Mouse (Mus musculus) hindbrain, postnatal 0 days (tissue): ENCODE results near the gene Prtn3. TPM values are rescaled to one million over a fixed set of nuclear protein-coding genes. Genes with fewer than 3 reads are reported as not detected.

Source experiments
- ATAC-seq: fragments of 200-750 bp; cut with Nextera tagmentation; 2 replicates; pipeline ENCODE4 v1.8.0; 2017; ENCODE audit warnings: mild to moderate bottlenecking, moderate TSS enrichment, moderate library complexity
- DNase-seq: peaks from one replicate; pipeline ENCODE4 v3.0.0-alpha.2; 2015; ENCODE audit warnings: low spot score
- H3K27ac ChIP-seq: fragments of 300-500 bp; sonication (generic); 2 replicates; pipeline ENCODE4 v1.5.1; 2014; ENCODE audit warnings: mild to moderate bottlenecking
- H3K27me3 ChIP-seq: fragments of 300-500 bp; sonication (generic); 2 replicates; pipeline ENCODE4 v1.6.1; 2014; ENCODE audit warnings: low read length, mixed read lengths; ENCODE audit not compliant: insufficient read depth
- H3K36me3 ChIP-seq: fragments of 300-500 bp; sonication (generic); 2 replicates; pipeline ENCODE4 v1.6.1; 2014; ENCODE audit warnings: low read length, mixed read lengths; ENCODE audit not compliant: insufficient read depth
- H3K4me1 ChIP-seq: fragments of 300-500 bp; sonication (generic); 2 replicates; pipeline ENCODE4 v1.6.1; 2014; ENCODE audit warnings: antibody characterized with exemption, low read length, mixed read lengths; ENCODE audit not compliant: insufficient read depth
- H3K4me2 ChIP-seq: fragments of 300-500 bp; sonication (generic); 2 replicates; pipeline ENCODE4 v1.6.1; 2014; ENCODE audit warnings: low read depth, mild to moderate bottlenecking, low read length, moderate library complexity, mixed read lengths
- H3K4me3 ChIP-seq: fragments of 300-500 bp; sonication (generic); 2 replicates; pipeline ENCODE4 v1.5.1; 2014; ENCODE audit warnings: low read length
- H3K9ac ChIP-seq: fragments of 300-500 bp; sonication (generic); replicated peaks from 2 replicates; pipeline ENCODE4 v1.6.1; 2014; ENCODE audit warnings: mild to moderate bottlenecking, low read length, moderate library complexity, mixed read lengths
- H3K9me3 ChIP-seq: fragments of 300-500 bp; sonication (generic); 2 replicates; pipeline ENCODE4 v1.6.1; 2016; ENCODE audit warnings: low read length, mixed read lengths
- CTCF ChIP-seq: IDR thresholded peaks from 2 replicates; pipeline ENCODE4 v1.5.1; 2016; ENCODE audit warnings: antibody characterized with exemption, control low read depth, low read depth
- WGBS: fragments of 180-500 bp; shearing (Covaris S2); extraction: QIAGEN DNeasy Blood & Tissue Kit; methylation state at CpG from one replicate; pipeline ENCODE4 v1.1.7; 2014; 5-methylcytosine and 5-hydroxymethylcytosine counted together
- polyA plus RNA-seq: library from polyadenylated mRNA; unstranded; fragments of >200 nt; fragmentation: Nextera tagmentation; extraction: Ambion mirVana; gene quantifications from 2 replicates; pipeline ENCODE4 v1.2.1, GENCODE M21; 2015
- total RNA-seq: library from RNA; depleted of rRNA; stranded (reverse); fragments of >200 nt; gene quantifications from 2 replicates; pipeline ENCODE4 v1.2.3, GENCODE M21; 2014

Gene Prtn3
- total and polyA plus RNA-seq, 2 experiments from 2014 or later, result 9.4 to 11.8 TPM

- WGBS, result 88% methylated on average over 10 of the region's 10 CpGs
- Histone ChIP-seq H3K27ac (no peak overlapping the region), H3K27me3 (no peaks in the 10 kb centered on the region), H3K36me3 (peaks cover 21% of the 10 kb centered on the region; the same call in 1 of the 2 replicates), H3K4me3 (no peak overlapping the region), H3K9ac (no peak overlapping the region), H3K9me3 (no peaks in the 10 kb centered on the region), H3K4me2 (no peak overlapping the region), H3K4me1 (no peaks in the 10 kb centered on the region)
- TF ChIP-seq CTCF, result no peak
- DNase-seq (no peak), ATAC-seq (no peak)
Measured at GRCm38 (mm10) chr10:79907415-79907814, 33.1 kb downstream of the Prtn3 start.

GRCm38 (mm10) chr10:79908167-79909091 is 34.2 kb downstream of the Prtn3 start, which contains the start of gene Med16:
Med16 (minus strand) TSS chr10:79908923.
- 1% methylated on average over 52 of the region's 52 CpGs for whole genome bisulfite sequencing
- H3K27me3 ChIP-seq, result no peaks in the 10 kb centered on the region
- TF ChIP-seq CTCF, result no peak

GRCm38 (mm10) chr10:79909092-79909922 is 35.0 kb downstream of the Prtn3 start:
- ATAC-seq (peak; percentile 30; the same call in 1 of the 2 replicates), DNase-seq (no peak)
- H3K36me3 ChIP-seq, result peaks cover 11% of the 10 kb centered on the region; the same call in 1 of the 2 replicates
- 22% methylated on average over 14 of the region's 14 CpGs for WGBS
- no peaks in the 10 kb centered on the region for H3K9me3 ChIP-seq
- peak overlapping the region; percentile 100 for H3K27ac ChIP-seq
- TF ChIP-seq CTCF, result no peak
- no peaks in the 10 kb centered on the region for H3K27me3 ChIP-seq
- H3K4me3 ChIP-seq, result peak overlapping the region; percentile 70
- H3K4me1 ChIP-seq, result no peaks in the 10 kb centered on the region
- H3K9ac ChIP-seq, result peak overlapping the region; percentile 97
- peak overlapping the region; percentile 53 for H3K4me2 ChIP-seq

More at GRCm38 (mm10) chr10:79908167-79909091, 34.2 kb downstream of the Prtn3 start, which contains the start of gene Med16:
- no peaks in the 10 kb centered on the region for H3K9me3 ChIP-seq
- H3K4me1 ChIP-seq, result no peaks in the 10 kb centered on the region
- ATAC-seq (peak; percentile 97), DNase-seq (peak; percentile 96)
- H3K27ac ChIP-seq, result peak within 1 kb of the TSS; percentile 100
- H3K9ac ChIP-seq, result peak within 1 kb of the TSS; percentile 97
- peaks cover 11% of the 10 kb centered on the region; the same call in 1 of the 2 replicates for H3K36me3 ChIP-seq
- H3K4me3 ChIP-seq, result peak within 1 kb of the TSS; percentile 70
- H3K4me2 ChIP-seq, result peak within 1 kb of the TSS; percentile 53

- Histone ChIP-seq H3K27ac (peak within 1 kb of the TSS; percentile 100), H3K4me2 (peak within 1 kb of the TSS; percentile 53; the same call in 1 of the 2 replicates), H3K9me3 (no peaks in the 10 kb centered on the region), H3K4me3 (no peak within 1 kb of the TSS), H3K4me1 (peaks cover 9% of the 10 kb centered on the region), H3K9ac (peak within 1 kb of the TSS; percentile 97; the same call in 1 of the 2 replicates), H3K36me3 (0 out of 2 replicates have a peak, but pooled peaks cover 7% of the 10 kb centered on the region), H3K27me3 (no peaks in the 10 kb centered on the region)
- 97% methylated on average over 4 of the region's 4 CpGs for WGBS
- ATAC-seq, result no peak
- DNase-seq, result no peak
- TF ChIP-seq CTCF, result no peak
Measured at GRCm38 (mm10) chr10:79910556-79910955, 36.3 kb downstream of the Prtn3 start, which contains the start of gene Gm26602. Gm26602 (plus strand) TSS chr10:79910856.

- H3K4me1 ChIP-seq, result peaks cover 14% of the 10 kb centered on the region
- no peak for ATAC-seq
- H3K27me3 ChIP-seq, result no peaks in the 10 kb centered on the region
- DNase-seq, result no peak
- no peak overlapping the region for H3K9ac ChIP-seq
- TF ChIP-seq CTCF, result no peak
- 69% methylated on average over 20 of the region's 20 CpGs for WGBS
- H3K4me3 ChIP-seq, result no peak overlapping the region
- no peaks in the 10 kb centered on the region for H3K9me3 ChIP-seq
- no peak overlapping the region for H3K27ac ChIP-seq
- 0 out of 2 replicates have a peak, but pooled peaks cover 7% of the 10 kb centered on the region for H3K36me3 ChIP-seq
- H3K4me2 ChIP-seq, result no peak overlapping the region
Measured at GRCm38 (mm10) chr10:79912412-79912811, 38.1 kb downstream of the Prtn3 start.
